Mouse (Mus musculus) liver, embryonic 13.5 days (tissue): Measurements from ENCODE around the gene Pex16. TPM values are rescaled to one million over a fixed set of nuclear protein-coding genes. Genes with fewer than 3 reads are reported as not detected.
A peak's percentile ranks its signal among the peaks of the same experiment; 100 is the strongest.

ENCODE experiments used
- ATAC-seq: fragments of 200-750 bp; cut with Nextera tagmentation; 2 replicates; pipeline ENCODE4 v1.8.0; 2017; ENCODE audit warnings: low read depth, mild to moderate bottlenecking, moderate number of reproducible peaks, moderate library complexity
- DNase-seq: peaks from one replicate; pipeline ENCODE4 v3.0.0; 2022
- H3K27ac ChIP-seq: fragments of 300-500 bp; sonication (generic); 2 replicates; pipeline ENCODE4 v1.5.1; 2015; ENCODE audit warnings: moderate library complexity, mild to moderate bottlenecking, inconsistent platforms
- H3K27me3 ChIP-seq: fragments of 300-500 bp; sonication (generic); 2 replicates; pipeline ENCODE4 v1.6.1; 2015; ENCODE audit warnings: mild to moderate bottlenecking, inconsistent platforms
- H3K36me3 ChIP-seq: fragments of 300-500 bp; sonication (generic); 2 replicates; pipeline ENCODE4 v1.6.1; 2015; ENCODE audit warnings: mild to moderate bottlenecking, inconsistent platforms
- H3K4me1 ChIP-seq: fragments of 300-500 bp; sonication (generic); replicated peaks from 2 replicates; pipeline ENCODE4 v1.6.1; 2015; ENCODE audit warnings: inconsistent platforms
- H3K4me2 ChIP-seq: fragments of 300-500 bp; sonication (generic); 2 replicates; pipeline ENCODE4 v1.6.1; 2015; ENCODE audit warnings: inconsistent platforms, mild to moderate bottlenecking, moderate library complexity
- H3K4me3 ChIP-seq: fragments of 300-500 bp; sonication (generic); replicated peaks from 2 replicates; pipeline ENCODE4 v1.5.1; 2015; ENCODE audit warnings: mild to moderate bottlenecking, inconsistent platforms
- H3K9ac ChIP-seq: fragments of 300-500 bp; sonication (generic); 2 replicates; pipeline ENCODE4 v1.6.1; 2015; ENCODE audit warnings: mild to moderate bottlenecking, inconsistent platforms
- H3K9me3 ChIP-seq: fragments of 300-500 bp; sonication (generic); replicated peaks from 2 replicates; pipeline ENCODE4 v1.6.1; 2016; ENCODE audit warnings: inconsistent platforms
- WGBS: fragments of 180-500 bp; shearing (Covaris S2); methylation state at CpG from one replicate; pipeline ENCODE4 v1.1.7; 2015; ENCODE audit not compliant: insufficient replicate concordance; 5-methylcytosine and 5-hydroxymethylcytosine counted together
- polyA plus RNA-seq: library from polyadenylated mRNA; unstranded; fragments of >200 nt; fragmentation: Nextera tagmentation; extraction: Ambion mirVana; gene quantifications from 2 replicates; pipeline ENCODE4 v1.2.1, GENCODE M21; 2015

Pex16 gene
- polyA plus RNA-seq, 1 experiment from 2014 or later, result 21.7 TPM

- peaks cover 68% of the 10 kb centered on the region for H3K27me3 ChIP-seq
- H3K9me3 ChIP-seq, result no peaks in the 10 kb centered on the region
- no peaks in the 10 kb centered on the region for H3K36me3 ChIP-seq
- peak overlapping the region; percentile 57 for H3K4me2 ChIP-seq
- H3K4me1 ChIP-seq, result peaks cover 30% of the 10 kb centered on the region
- no peak overlapping the region for H3K27ac ChIP-seq
- H3K4me3 ChIP-seq, result peak overlapping the region; percentile 52
- no peak for DNase-seq
- no peak for ATAC-seq
- 12% methylated on average over 45 of the region's 45 CpGs for WGBS
- H3K9ac ChIP-seq, result peak overlapping the region; percentile 51
These were observed 3.4 kb upstream of the Pex16 start for GRCm38 (mm10) chr2:92370821-92371805.

GRCm38 (mm10) chr2:92371971-92372690 is 2.3 kb upstream of the Pex16 start:
- peaks cover 40% of the 10 kb centered on the region for H3K4me1 ChIP-seq
- H3K9ac ChIP-seq, result no peak overlapping the region
- no peak overlapping the region for H3K4me2 ChIP-seq
- peaks cover 64% of the 10 kb centered on the region for H3K27me3 ChIP-seq
- ATAC-seq (no peak), DNase-seq (no peak)
- WGBS, result 49% methylated on average over 10 of the region's 10 CpGs
- no peak overlapping the region for H3K4me3 ChIP-seq
- H3K36me3 ChIP-seq, result peaks cover 2% of the 10 kb centered on the region
- H3K27ac ChIP-seq, result no peak overlapping the region
- no peaks in the 10 kb centered on the region for H3K9me3 ChIP-seq

GRCm38 (mm10) chr2:92372767-92373436 is 1.6 kb upstream of the Pex16 start:
- H3K27me3 ChIP-seq, result peaks cover 56% of the 10 kb centered on the region
- no peak overlapping the region for H3K4me3 ChIP-seq
- 57% methylated on average over 9 of the region's 9 CpGs for WGBS
- peaks cover 41% of the 10 kb centered on the region for H3K4me1 ChIP-seq
- no peaks in the 10 kb centered on the region for H3K9me3 ChIP-seq
- H3K36me3 ChIP-seq, result peaks cover 10% of the 10 kb centered on the region
- no peak overlapping the region for H3K27ac ChIP-seq
- no peak for ATAC-seq
- H3K9ac ChIP-seq, result no peak overlapping the region
- no peak overlapping the region for H3K4me2 ChIP-seq
- DNase-seq, result no peak

- DNase-seq (no peak), ATAC-seq (no peak)
- Histone ChIP-seq H3K27me3 (peaks cover 52% of the 10 kb centered on the region), H3K4me2 (no peak overlapping the region), H3K9ac (no peak overlapping the region), H3K27ac (no peak overlapping the region), H3K36me3 (peaks cover 15% of the 10 kb centered on the region), H3K9me3 (no peaks in the 10 kb centered on the region), H3K4me1 (peaks cover 41% of the 10 kb centered on the region), H3K4me3 (no peak overlapping the region)
- 64% methylated on average over 11 of the region's 11 CpGs for WGBS
These were observed 1.1 kb upstream of the Pex16 start for GRCm38 (mm10) chr2:92373437-92373813.

- H3K4me2 ChIP-seq, result peak overlapping the region; percentile 95
- H3K27ac ChIP-seq, result peak overlapping the region; percentile 79
- DNase-seq (peak; percentile 94), ATAC-seq (peak; percentile 95)
- H3K4me1 ChIP-seq, result peaks cover 41% of the 10 kb centered on the region
- peaks cover 34% of the 10 kb centered on the region for H3K27me3 ChIP-seq
- H3K36me3 ChIP-seq, result peaks cover 32% of the 10 kb centered on the region
- no peaks in the 10 kb centered on the region for H3K9me3 ChIP-seq
- WGBS, result under 1% methylated on average over 29 of the region's 29 CpGs
- H3K9ac ChIP-seq, result peak overlapping the region; percentile 88
- H3K4me3 ChIP-seq, result peak overlapping the region; percentile 87
These were observed 685 bp downstream of the Pex16 start for GRCm38 (mm10) chr2:92375099-92375623.

GRCm38 (mm10) chr2:92375788-92376187 is 1.3 kb downstream of the Pex16 start:
- Histone ChIP-seq H3K9me3 (no peaks in the 10 kb centered on the region), H3K4me2 (peak overlapping the region; percentile 95), H3K4me1 (peaks cover 36% of the 10 kb centered on the region), H3K4me3 (peak overlapping the region; percentile 87), H3K9ac (peak overlapping the region; percentile 88), H3K27me3 (peaks cover 28% of the 10 kb centered on the region), H3K27ac (peak overlapping the region; percentile 79), H3K36me3 (peaks cover 39% of the 10 kb centered on the region)
- DNase-seq (no peak), ATAC-seq (no peak; the same call in 1 of the 2 replicates)
- WGBS, result 4% methylated on average over 10 of the region's 10 CpGs

GRCm38 (mm10) chr2:92376300-92376699 is 1.8 kb downstream of the Pex16 start:
- peaks cover 44% of the 10 kb centered on the region for H3K36me3 ChIP-seq
- DNase-seq (no peak), ATAC-seq (no peak)
- H3K27ac ChIP-seq, result peak overlapping the region; percentile 79; the same call in 1 of the 2 replicates
- peak overlapping the region; percentile 87 for H3K4me3 ChIP-seq
- H3K4me2 ChIP-seq, result peak overlapping the region; percentile 95
- H3K9ac ChIP-seq, result peak overlapping the region; percentile 88
- no peaks in the 10 kb centered on the region for H3K9me3 ChIP-seq
- peaks cover 23% of the 10 kb centered on the region for H3K27me3 ChIP-seq
- WGBS, result 57% methylated on average over 6 of the region's 6 CpGs
- H3K4me1 ChIP-seq, result peaks cover 31% of the 10 kb centered on the region

GRCm38 (mm10) chr2:92377320-92377719 is 2.8 kb downstream of the Pex16 start:
- Histone ChIP-seq H3K27me3 (peaks cover 13% of the 10 kb centered on the region), H3K36me3 (peaks cover 54% of the 10 kb centered on the region), H3K4me2 (no peak overlapping the region), H3K27ac (no peak overlapping the region), H3K4me1 (peaks cover 28% of the 10 kb centered on the region), H3K9ac (no peak overlapping the region), H3K9me3 (no peaks in the 10 kb centered on the region), H3K4me3 (no peak overlapping the region)
- ATAC-seq, result no peak
- 84% methylated on average over 7 of the region's 7 CpGs for WGBS
- no peak for DNase-seq

GRCm38 (mm10) chr2:92379783-92380494 is 5.5 kb downstream of the Pex16 start:
- H3K27ac ChIP-seq, result no peak overlapping the region
- ATAC-seq (no peak), DNase-seq (no peak)
- no peaks in the 10 kb centered on the region for H3K27me3 ChIP-seq
- H3K9ac ChIP-seq, result no peak overlapping the region
- H3K4me3 ChIP-seq, result no peak overlapping the region
- H3K36me3 ChIP-seq, result peaks cover 56% of the 10 kb centered on the region
- H3K9me3 ChIP-seq, result no peaks in the 10 kb centered on the region
- peaks cover 16% of the 10 kb centered on the region for H3K4me1 ChIP-seq
- WGBS, result 75% methylated on average over 17 of the region's 17 CpGs
- no peak overlapping the region for H3K4me2 ChIP-seq

GRCm38 (mm10) chr2:92380495-92381050 is 6.1 kb downstream of the Pex16 start:
- H3K4me3 ChIP-seq, result no peak overlapping the region
- H3K4me1 ChIP-seq, result peaks cover 16% of the 10 kb centered on the region
- no peak overlapping the region for H3K9ac ChIP-seq
- DNase-seq (no peak), ATAC-seq (no peak)
- WGBS, result 78% methylated on average over 6 of the region's 6 CpGs
- H3K27ac ChIP-seq, result no peak overlapping the region
- peaks cover 56% of the 10 kb centered on the region for H3K36me3 ChIP-seq
- H3K9me3 ChIP-seq, result no peaks in the 10 kb centered on the region
- H3K27me3 ChIP-seq, result no peaks in the 10 kb centered on the region
- H3K4me2 ChIP-seq, result no peak overlapping the region
